14 mouse cellular contexts compared by ENCODE assay signal in genomic region chr10:51463800-51464199, GRCm38 (mm10). TPM values are rescaled to one million over a fixed set of nuclear protein-coding genes. Genes with fewer than 3 reads are reported as not detected.
DNase-seq lines count a peak whose midpoint lies in the region; ATAC-seq and TF ChIP-seq lines count a peak whose summit lies in the region.
"Not testable (repeated sequence)": the region's sequence is repeated elsewhere in the genome, so short reads cannot be mapped to it uniquely, and the experiment has no call there.
"Had no signal": no experiment of that assay in that cellular context is flagged by ENCODE, and none has a peak within 500 bp of the region (broad histone marks: within the 10 kb centered on the region; RNA-seq: fewer than 3 reads in every experiment).

No protein-coding gene starts in this region.

- H3K9me3 ChIP-seq in ES-Bruce4 (replicated peaks; ENCODE audit: control insufficient read depth, insufficient read depth, low read length, poor library complexity, severe bottlenecking); ES-E14 (ENCODE audit: control insufficient read depth, insufficient read depth, low read depth, low read length); midbrain, embryonic 11.5 days (ENCODE audit: control insufficient read depth, low read length); midbrain, embryonic 14.5 days (ENCODE audit: control insufficient read depth, low read length): not testable (repeated sequence)

- H3K27ac ChIP-seq in ES-Bruce4 (ENCODE audit: insufficient read depth, low read length) (peak overlapping the region; percentile 78), ES-E14 (ENCODE audit: insufficient read depth, low read depth, low read length, poor library complexity, severe bottlenecking) (peak overlapping the region; percentile 84; the same call in 1 of the 2 replicates)
- not testable (repeated sequence) for H3K27ac ChIP-seq in midbrain, embryonic 11.5 days (ENCODE audit: low read depth, low read length); midbrain, embryonic 14.5 days (replicated peaks; ENCODE audit: low read depth, low read length)

- 28% methylated on average over 4 of the region's 4 CpGs for WGBS in midbrain, embryonic 11.5 days
- WGBS in midbrain, embryonic 14.5 days, result 24% methylated on average over 4 of the region's 4 CpGs

- not testable (repeated sequence) for H3K4me1 ChIP-seq in ES-Bruce4 (ENCODE audit: control insufficient read depth, insufficient read depth, low read length); ES-E14 (ENCODE audit: control insufficient read depth in 2 of 2, insufficient read depth in 2 of 2, low read length in 2 of 2, poor library complexity in 1 of 2); midbrain, embryonic 11.5 days (ENCODE audit: control insufficient read depth, insufficient read depth, low read length); midbrain, embryonic 14.5 days (ENCODE audit: control insufficient read depth, insufficient read depth, low read length)

- H3K4me3 ChIP-seq in ES-Bruce4 (ENCODE audit: low read depth, low read length); ES-E14 (ENCODE audit: insufficient read depth in 1 of 2, low read depth in 1 of 2, low read length in 2 of 2, poor library complexity in 1 of 2, severe bottlenecking in 1 of 2); midbrain, embryonic 11.5 days (ENCODE audit: low read depth, low read length); midbrain, embryonic 14.5 days (replicated peaks; ENCODE audit: low read depth, low read length): not testable (repeated sequence)

- not testable (repeated sequence) for H3K9ac ChIP-seq in ES-Bruce4 (ENCODE audit: low read depth, poor library complexity, severe bottlenecking); ES-E14 (ENCODE audit: insufficient read depth, low read depth, low read length, poor library complexity, severe bottlenecking); midbrain, embryonic 11.5 days (ENCODE audit: low read length); midbrain, embryonic 14.5 days (replicated peaks; ENCODE audit: low read length)

- H3K27me3 ChIP-seq in ES-Bruce4 (ENCODE audit: control insufficient read depth, insufficient read depth, low read length, poor library complexity, severe bottlenecking); midbrain, embryonic 11.5 days (ENCODE audit: control insufficient read depth, insufficient read depth, low read length); midbrain, embryonic 14.5 days (ENCODE audit: control insufficient read depth, insufficient read depth, low read length): not testable (repeated sequence)

- not testable (repeated sequence) for TF ChIP-seq POLR2A in ES-Bruce4 (IDR thresholded peaks at IDR 0.05; ENCODE audit: insufficient read depth, low read length)

- not testable (repeated sequence) for ATAC-seq in midbrain, embryonic 11.5 days (ENCODE audit: low FRiP score); midbrain, embryonic 14.5 days (ENCODE audit: low FRiP score, low TSS enrichment)

- TF ChIP-seq CTCF in ES-Bruce4 (IDR thresholded peaks at IDR 0.05; ENCODE audit: low read depth, low read length), result not testable (repeated sequence)

- in situ Hi-C loops in ES-E14 (cut with MboI; ENCODE audit: low sequenced_read_pairs in 2 of 2, unreplicated experiment in 2 of 2), result not testable (repeated sequence)

- TF ChIP-seq EP300 in ES-Bruce4 (IDR thresholded peaks at IDR 0.05; ENCODE audit: insufficient read depth, low read depth, low read length), result not testable (repeated sequence)

- H3K4me2 ChIP-seq in midbrain, embryonic 11.5 days; midbrain, embryonic 14.5 days (ENCODE audit: low read length): not testable (repeated sequence)

- not testable (repeated sequence) for H3K36me3 ChIP-seq in ES-Bruce4 (ENCODE audit: control insufficient read depth, insufficient read depth, low read length, poor library complexity, severe bottlenecking); ES-E14 (ENCODE audit: control insufficient read depth, insufficient read depth, low read length, poor library complexity, severe bottlenecking); midbrain, embryonic 11.5 days (ENCODE audit: control insufficient read depth, insufficient read depth, low read length); midbrain, embryonic 14.5 days (ENCODE audit: control insufficient read depth, insufficient read depth, low read length)

- DNase-seq in ES-CJ7 (ENCODE audit: low read depth, low spot score), result peak; percentile 95
- peak; percentile 71 for DNase-seq in ES-E14 (ENCODE audit: low read depth, low spot score)
- peak; percentile 98 for DNase-seq in R1 (ENCODE audit: low read depth, low spot score)
- DNase-seq in WW6 (ENCODE audit: low read depth, low spot score), result peak; percentile 53
- DNase-seq in ZHBTc4 (ENCODE audit: low read depth, low spot score), result peak; percentile 95
- peak; percentile 12 for DNase-seq in midbrain, embryonic 11.5 days (ENCODE audit: low spot score, missing footprints)
- DNase-seq in midbrain, embryonic 14.5 days, result peak; percentile 1

TF ChIP-seq in ES-E14, 5 proteins besides CTCF, POLR2A, EP300 and RAD21:
- peak; percentile 54 for TF ChIP-seq MAFK (IDR thresholded peaks at IDR 0.05; ENCODE audit: insufficient read depth, low read depth, low read length)

RNA-seq across cellular contexts. Expression of gene Gm49339, which starts 16.6 kb away (rescaled TPM):
- not detected in 2 replicates for polyA plus RNA-seq in ES-Bruce4 (2011; ENCODE audit: insufficient read depth, insufficient read length, low read depth, missing spikeins)
- total RNA-seq in ES-E14 (2012; rRNA removed), result not detected in 2 replicates
- not detected in 2 replicates for polyA plus RNA-seq in midbrain, embryonic 11.5 days (2014; fragmentation: Nextera tagmentation; extraction: Ambion mirVana)
- polyA plus RNA-seq in midbrain, embryonic 14.5 days (2014; fragmentation: Nextera tagmentation; extraction: Ambion mirVana), result not detected in 2 replicates
- total RNA-seq: MEL had no signal
- polyA plus RNA-seq: brain, embryonic 14.5 days; C2C12; cerebellum, adult 2 months; G1E; Patski had no signal

RNA-seq across cellular contexts. Expression of gene Lilr4b, which starts 16.6 kb away (rescaled TPM):
- polyA plus RNA-seq in ES-Bruce4 (2011; ENCODE audit: insufficient read depth, insufficient read length, low read depth, missing spikeins), result not detected in 2 replicates
- total RNA-seq in ES-E14 (2012; rRNA removed), result 0.22 TPM in 1 of 2 replicates, not detected in the other
- polyA plus RNA-seq in midbrain, embryonic 11.5 days (2014; fragmentation: Nextera tagmentation; extraction: Ambion mirVana), result 0.16 TPM in 1 of 2 replicates, not detected in the other
- 0.12 and 0.71 TPM in 2 replicates for polyA plus RNA-seq in midbrain, embryonic 14.5 days (2014; fragmentation: Nextera tagmentation; extraction: Ambion mirVana)
- total RNA-seq: MEL had no signal
- polyA plus RNA-seq: C2C12, G1E, Patski had no signal

RNA-seq across cellular contexts. Expression of gene Lilrb4a, which starts 27.0 kb away (rescaled TPM):
- not detected in 2 replicates for polyA plus RNA-seq in ES-Bruce4 (2011; ENCODE audit: insufficient read depth, insufficient read length, low read depth, missing spikeins)
- total RNA-seq in ES-E14 (2012; rRNA removed), result not detected in 2 replicates
- 1.0 and 1.2 TPM in 2 replicates for polyA plus RNA-seq in midbrain, embryonic 11.5 days (2014; fragmentation: Nextera tagmentation; extraction: Ambion mirVana)
- 3.4 TPM in 1 of 2 replicates, not detected in the other for polyA plus RNA-seq in midbrain, embryonic 14.5 days (2014; fragmentation: Nextera tagmentation; extraction: Ambion mirVana)
- total RNA-seq: MEL had no signal
- polyA plus RNA-seq: G1E, Patski had no signal

Comparison
In these comparisons a context has a peak if more than half of its experiments do, and no peak if none do; other contexts are left out.
1. DNase-seq: peak in every context shown above with its lines; median percentile 98 in R1; 95 in ES-CJ7; 95 in ZHBTc4; 71 in ES-E14; 53 in WW6; 12 in midbrain, embryonic 11.5 days; 1 in midbrain, embryonic 14.5 days.